Mouse (Mus musculus) thymus, adult 2 months (tissue): ENCODE data around the gene Fsd1. TPM values are rescaled to one million over a fixed set of nuclear protein-coding genes. Genes with fewer than 3 reads are reported as not detected.

Experiments
- DNase-seq: peaks from one replicate; pipeline ENCODE4 v3.0.0; 2021
- H3K27ac ChIP-seq: fragments of 200-500 bp; 2 replicates; pipeline ENCODE4 v1.5.1; 2012; ENCODE audit warnings: low read length, control low read depth; ENCODE audit not compliant: control insufficient read depth, insufficient read depth
- H3K27me3 ChIP-seq: fragments of 200-500 bp; 2 replicates; pipeline ENCODE4 v1.6.1; 2012; ENCODE audit warnings: mild to moderate bottlenecking, low read length, moderate library complexity, mixed read lengths; ENCODE audit not compliant: control insufficient read depth, insufficient read depth
- H3K36me3 ChIP-seq: fragments of 200-500 bp; 2 replicates; pipeline ENCODE4 v1.6.1; 2012; ENCODE audit warnings: mild to moderate bottlenecking, low read length, moderate library complexity; ENCODE audit not compliant: control insufficient read depth, insufficient read depth
- H3K4me1 ChIP-seq: fragments of 200-500 bp; replicated peaks from 2 replicates; pipeline ENCODE4 v1.6.1; 2012; ENCODE audit warnings: low read length; ENCODE audit not compliant: control insufficient read depth, insufficient read depth
- H3K4me3 ChIP-seq: fragments of 200-500 bp; 2 replicates; pipeline ENCODE4 v1.5.1; 2012; ENCODE audit warnings: mild to moderate bottlenecking, low read length, control low read depth, moderate library complexity; ENCODE audit not compliant: control insufficient read depth, insufficient read depth
- CTCF ChIP-seq: fragments of 200-500 bp; IDR thresholded peaks from 2 replicates; pipeline ENCODE4 v1.5.1; 2012; ENCODE audit warnings: mild to moderate bottlenecking, control low read depth, low read length, moderate library complexity, borderline replicate concordance; ENCODE audit not compliant: control insufficient read depth, poor library complexity, insufficient read depth; ENCODE audit errors: extremely low read depth
- POLR2A ChIP-seq: fragments of 200-500 bp; IDR thresholded peaks from 2 replicates; pipeline ENCODE4 v1.6.1; 2012; ENCODE audit warnings: mild to moderate bottlenecking, low read length, control low read depth, moderate library complexity; ENCODE audit not compliant: control insufficient read depth, poor library complexity, insufficient read depth; ENCODE audit errors: extremely low read depth
- WGBS: fragments of 180-500 bp; shearing (Covaris S2); methylation state at CpG from one replicate; pipeline ENCODE4 v1.1.7; 2018; 5-methylcytosine and 5-hydroxymethylcytosine counted together
- polyA plus RNA-seq: library from polyadenylated mRNA; depleted of rRNA; stranded (reverse); fragments of >200 nt; gene quantifications from 2 replicates; pipeline ENCODE4 v1.2.3, GENCODE M21; 2012

Gene Fsd1
- polyA plus RNA-seq, 1 experiment: 0.26 TPM

GRCm38 (mm10) chr17:56032127-56032733, 45.9 kb downstream of the Fsd1 start:
- peak overlapping the region; percentile 31; the same call in 1 of the 2 replicates for H3K27ac ChIP-seq

DNA sequence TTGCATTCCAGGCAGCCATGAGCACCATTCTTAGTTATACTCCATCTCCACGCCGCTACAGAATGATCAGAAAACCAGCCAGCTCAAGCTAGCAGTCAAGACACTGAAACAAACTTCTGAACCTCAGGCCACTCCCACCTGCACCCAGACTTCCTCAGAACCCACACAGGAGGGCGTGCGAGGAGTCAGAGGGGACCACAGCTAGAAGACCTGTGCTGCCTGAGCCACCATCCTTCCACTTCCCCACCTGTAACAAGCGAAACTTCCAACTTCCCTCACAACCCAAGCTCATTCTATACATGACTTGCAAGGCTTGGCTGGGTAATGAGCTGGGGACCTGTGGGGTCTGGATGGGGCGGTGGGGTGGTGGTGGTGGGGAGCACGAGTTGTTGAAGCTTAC, 46.5 kb downstream of the Fsd1 start:
- WGBS: 17% methylated on average over 7 of the region's 7 CpGs
- H3K36me3 ChIP-seq: no peaks in the 10 kb centered on the region
- no peak for TF ChIP-seq POLR2A
- no peak for TF ChIP-seq CTCF
- no peaks in the 10 kb centered on the region for H3K27me3 ChIP-seq
- H3K4me3 ChIP-seq: no peak overlapping the region
- peaks cover 54% of the 10 kb centered on the region for H3K4me1 ChIP-seq
- DNase-seq: peak; percentile 65
- H3K27ac ChIP-seq: no peak overlapping the region; the same call in 1 of the 2 replicates

More at GRCm38 (mm10) chr17:56032127-56032733, 45.9 kb downstream of the Fsd1 start:
- 74% methylated on average over 6 of the region's 6 CpGs for WGBS
- Histone ChIP-seq H3K4me3 (no peak overlapping the region), H3K4me1 (peaks cover 58% of the 10 kb centered on the region), H3K36me3 (no peaks in the 10 kb centered on the region), H3K27me3 (no peaks in the 10 kb centered on the region)
- DNase-seq: no peak
- TF ChIP-seq CTCF (no peak), POLR2A (no peak)

GRCm38 (mm10) chr17:56034040-56034725, 47.9 kb downstream of the Fsd1 start:
- no peak for DNase-seq
- H3K36me3 ChIP-seq: no peaks in the 10 kb centered on the region
- 68% methylated on average over 7 of the region's 7 CpGs for WGBS

GRCm38 (mm10) chr17:56034726-56035100, 48.4 kb downstream of the Fsd1 start:
- H3K4me1 ChIP-seq: peaks cover 48% of the 10 kb centered on the region
- peak overlapping the region; percentile 72 for H3K27ac ChIP-seq
- DNase-seq: no peak
- H3K36me3 ChIP-seq: no peaks in the 10 kb centered on the region
- H3K4me3 ChIP-seq: peak overlapping the region; percentile 31
- 66% methylated on average over 6 of the region's 6 CpGs for WGBS
- TF ChIP-seq CTCF (no peak), POLR2A (no peak)
- no peaks in the 10 kb centered on the region for H3K27me3 ChIP-seq

More at GRCm38 (mm10) chr17:56034040-56034725, 47.9 kb downstream of the Fsd1 start:
- Histone ChIP-seq H3K4me1 (peaks cover 52% of the 10 kb centered on the region), H3K27me3 (no peaks in the 10 kb centered on the region), H3K27ac (peak overlapping the region; percentile 72), H3K4me3 (peak overlapping the region; percentile 31; the same call in 1 of the 2 replicates)
- TF ChIP-seq POLR2A (no peak), CTCF (no peak)

GRCm38 (mm10) chr17:56035216-56035615, 48.9 kb downstream of the Fsd1 start:
- no peaks in the 10 kb centered on the region for H3K36me3 ChIP-seq
- TF ChIP-seq CTCF: no peak
- no peak for TF ChIP-seq POLR2A
- WGBS: 62% methylated on average over 4 of the region's 4 CpGs
- H3K27me3 ChIP-seq: no peaks in the 10 kb centered on the region
- peaks cover 46% of the 10 kb centered on the region for H3K4me1 ChIP-seq
- H3K4me3 ChIP-seq: peak overlapping the region; percentile 31
- DNase-seq: no peak
- H3K27ac ChIP-seq: peak overlapping the region; percentile 72; the same call in 1 of the 2 replicates

- WGBS: under 1% methylated on average over 74 of the region's 74 CpGs
- Histone ChIP-seq H3K27ac (peak within 1 kb of the TSS; percentile 77), H3K36me3 (no peaks in the 10 kb centered on the region), H3K4me3 (peak within 1 kb of the TSS; percentile 84), H3K27me3 (no peaks in the 10 kb centered on the region), H3K4me1 (peaks cover 42% of the 10 kb centered on the region)
- peak; percentile 100 for DNase-seq
- TF ChIP-seq CTCF: peak; percentile 100
- peak; percentile 98 for TF ChIP-seq POLR2A
Observed at GRCm38 (mm10) chr17:56036176-56036900, 50.0 kb downstream of the Fsd1 start, which contains the start of gene Sh3gl1. TSS of gene Sh3gl1 (minus strand) at chr17:56036635.
